Mouse (Mus musculus) testis, adult 2 months (tissue): ENCODE data around the gene Amigo2.

Experiments
- CTCF ChIP-seq: fragments of 200-500 bp; IDR thresholded peaks from 2 replicates; pipeline ENCODE4 v1.5.1; 2012; ENCODE audit warnings: low read depth, mild to moderate bottlenecking, inconsistent platforms, low read length, moderate library complexity; ENCODE audit not compliant: control insufficient read depth, insufficient read depth, insufficient replicate concordance
- POLR2A ChIP-seq: fragments of 200-500 bp; IDR thresholded peaks from 2 replicates; pipeline ENCODE4 v1.6.1; 2012; ENCODE audit warnings: low read depth, mild to moderate bottlenecking, inconsistent platforms, low read length, moderate library complexity; ENCODE audit not compliant: control insufficient read depth

GRCm38 (mm10) chr15:97252493-97253034 is 5.5 kb upstream of the Amigo2 start:
- TF ChIP-seq CTCF (no peak), POLR2A (no peak)
